Mouse (Mus musculus) forebrain, embryonic 16.5 days (tissue): Measurements from ENCODE around the gene Hadh. TPM values are rescaled to one million over a fixed set of nuclear protein-coding genes. Genes with fewer than 3 reads are reported as not detected.

Experiments
- ATAC-seq: fragments of 200-750 bp; cut with Nextera tagmentation; 2 replicates; pipeline ENCODE4 v1.8.0; 2017; ENCODE audit warnings: mild to moderate bottlenecking, moderate library complexity
- H3K27ac ChIP-seq: fragments of 300-500 bp; sonication (generic); 2 replicates; pipeline ENCODE4 v1.5.1; 2014; ENCODE audit warnings: low read length, control low read depth
- H3K27me3 ChIP-seq: fragments of 300-500 bp; sonication (generic); replicated peaks from 2 replicates; pipeline ENCODE4 v1.6.1; 2014; ENCODE audit warnings: low read length; ENCODE audit not compliant: control insufficient read depth, insufficient read depth
- H3K36me3 ChIP-seq: fragments of 300-500 bp; sonication (generic); 2 replicates; pipeline ENCODE4 v1.6.1; 2014; ENCODE audit not compliant: control insufficient read depth, insufficient read depth
- H3K4me1 ChIP-seq: fragments of 300-500 bp; sonication (generic); replicated peaks from 2 replicates; pipeline ENCODE4 v1.6.1; 2014; ENCODE audit warnings: low read length; ENCODE audit not compliant: control insufficient read depth, insufficient read depth
- H3K4me2 ChIP-seq: fragments of 300-500 bp; sonication (generic); 2 replicates; pipeline ENCODE4 v1.6.1; 2014; ENCODE audit warnings: mild to moderate bottlenecking, low read length, control low read depth
- H3K4me3 ChIP-seq: fragments of 300-500 bp; sonication (generic); replicated peaks from 2 replicates; pipeline ENCODE4 v1.5.1; 2014; ENCODE audit warnings: mild to moderate bottlenecking, low read length, control low read depth
- H3K9ac ChIP-seq: fragments of 300-500 bp; sonication (generic); replicated peaks from 2 replicates; pipeline ENCODE4 v1.6.1; 2014; ENCODE audit warnings: low read depth, low read length, control low read depth
- H3K9me3 ChIP-seq: fragments of 300-500 bp; sonication (generic); 2 replicates; pipeline ENCODE4 v1.6.1; 2016; ENCODE audit warnings: low read length; ENCODE audit not compliant: control insufficient read depth
- WGBS: fragments of 180-500 bp; shearing (Covaris S2); extraction: QIAGEN DNeasy Blood & Tissue Kit; methylation state at CpG from one replicate; pipeline ENCODE4 v1.1.7; 2014; 5-methylcytosine and 5-hydroxymethylcytosine counted together
- polyA plus RNA-seq: library from polyadenylated mRNA; unstranded; fragments of >200 nt; fragmentation: Nextera tagmentation; extraction: Ambion mirVana; gene quantifications from 2 replicates; pipeline ENCODE4 v1.2.1, GENCODE M21; 2015

The Hadh gene
- polyA plus RNA-seq, 1 experiment from 2014 or later, result 20.1 TPM

DNA sequence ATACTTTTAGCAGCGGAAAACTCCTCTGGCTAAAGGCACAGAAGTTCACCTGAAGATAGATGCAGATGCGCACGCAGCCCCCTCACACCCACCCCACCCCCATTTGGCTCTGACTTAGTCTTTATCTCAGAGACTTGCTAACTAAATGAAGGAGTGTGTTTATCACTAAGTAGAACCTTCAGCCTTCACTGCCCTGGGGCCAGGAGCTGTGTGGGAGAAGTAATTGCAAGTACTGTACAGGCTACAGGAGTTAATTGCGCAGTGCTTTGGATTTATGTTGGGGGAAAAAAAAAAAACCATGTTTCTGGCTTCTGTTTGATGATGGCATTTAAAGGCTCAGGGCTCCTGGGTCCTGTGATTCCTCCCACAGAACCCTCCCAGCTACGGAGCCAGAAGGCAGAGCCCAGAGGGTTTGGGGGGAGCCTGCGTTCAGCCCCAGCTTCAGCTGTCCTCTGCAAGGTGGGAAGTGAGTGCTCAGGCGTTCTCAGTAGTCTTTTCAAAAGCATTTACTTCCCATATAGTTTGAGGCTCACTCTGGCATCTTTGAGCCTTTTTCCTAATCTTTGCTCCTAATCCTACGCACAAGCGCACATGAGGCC lies 57.7 kb downstream of the Hadh start:
- no peaks in the 10 kb centered on the region for H3K27me3 ChIP-seq
- no peak for ATAC-seq
- H3K9ac ChIP-seq, result no peak overlapping the region
- H3K9me3 ChIP-seq, result no peaks in the 10 kb centered on the region
- H3K4me2 ChIP-seq, result no peak overlapping the region
- H3K4me1 ChIP-seq, result no peaks in the 10 kb centered on the region
- H3K27ac ChIP-seq, result no peak overlapping the region
- H3K36me3 ChIP-seq, result no peaks in the 10 kb centered on the region
- 92% methylated on average over 9 of the region's 9 CpGs for WGBS
- H3K4me3 ChIP-seq, result no peak overlapping the region

DNA sequence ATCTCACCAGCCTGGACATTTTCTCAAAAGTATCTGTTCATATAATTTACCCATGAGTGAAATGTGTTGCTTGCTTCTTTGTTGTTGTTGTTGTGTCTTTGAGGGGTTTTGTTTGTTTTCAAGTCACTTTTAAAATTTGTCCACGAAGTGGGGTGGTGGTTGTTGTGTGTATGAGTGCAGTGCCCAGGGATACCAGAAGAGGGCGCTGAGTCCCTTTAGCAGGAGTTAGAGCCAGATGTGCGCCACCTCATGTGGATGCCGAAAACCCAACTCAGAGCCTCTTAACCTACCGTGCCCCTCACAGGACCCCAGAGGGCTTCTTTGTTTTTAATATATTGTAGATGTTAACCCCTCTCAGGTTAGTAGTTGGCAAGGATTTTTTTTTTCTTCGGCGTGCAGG lies 59.7 kb downstream of the Hadh start:
- no peaks in the 10 kb centered on the region for H3K9me3 ChIP-seq
- 88% methylated on average over 7 of the region's 7 CpGs for WGBS

DNA sequence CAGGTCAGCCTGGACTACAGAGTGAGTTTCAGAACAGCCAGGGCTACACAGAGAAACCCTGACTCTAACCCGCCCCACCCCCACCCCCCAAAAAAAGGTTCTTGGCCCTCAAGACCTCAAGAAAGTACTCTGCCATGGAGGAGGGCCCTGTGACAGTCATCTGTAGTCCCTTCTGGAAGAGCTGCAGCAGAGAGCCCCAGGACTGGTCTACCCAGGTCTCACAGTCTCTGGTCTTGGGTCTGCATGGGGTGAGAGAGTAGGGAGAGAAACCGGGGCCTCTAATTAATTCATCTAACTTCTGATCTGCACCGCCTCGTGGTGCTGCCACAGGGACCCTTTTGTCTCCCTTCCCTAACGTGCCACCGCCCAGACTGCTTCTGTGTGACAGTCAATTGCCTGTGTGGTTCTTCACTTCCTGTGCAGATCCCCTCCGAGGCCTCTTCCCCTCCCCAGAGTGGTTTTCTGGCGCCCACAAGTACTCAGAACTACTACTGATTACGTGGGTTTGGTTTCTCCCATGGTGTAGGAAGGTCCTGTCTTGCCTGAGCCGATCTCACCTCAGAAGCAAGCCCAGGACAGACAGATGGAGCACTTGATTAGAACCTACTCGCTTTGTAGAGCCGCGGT lies 63.5 kb downstream of the Hadh start:
- no peak for ATAC-seq
- Histone ChIP-seq H3K9me3 (no peaks in the 10 kb centered on the region), H3K4me1 (no peaks in the 10 kb centered on the region), H3K36me3 (no peaks in the 10 kb centered on the region), H3K4me3 (no peak overlapping the region), H3K27me3 (no peaks in the 10 kb centered on the region), H3K4me2 (no peak overlapping the region), H3K9ac (no peak overlapping the region), H3K27ac (no peak overlapping the region)
- 57% methylated on average over 13 of the region's 13 CpGs for WGBS

More for the DNA sequence above, 59.7 kb downstream of the Hadh start:
- Histone ChIP-seq H3K4me1 (no peaks in the 10 kb centered on the region), H3K4me3 (no peak overlapping the region), H3K4me2 (no peak overlapping the region), H3K27me3 (no peaks in the 10 kb centered on the region), H3K36me3 (no peaks in the 10 kb centered on the region), H3K27ac (no peak overlapping the region), H3K9ac (no peak overlapping the region)
- ATAC-seq, result no peak

DNA sequence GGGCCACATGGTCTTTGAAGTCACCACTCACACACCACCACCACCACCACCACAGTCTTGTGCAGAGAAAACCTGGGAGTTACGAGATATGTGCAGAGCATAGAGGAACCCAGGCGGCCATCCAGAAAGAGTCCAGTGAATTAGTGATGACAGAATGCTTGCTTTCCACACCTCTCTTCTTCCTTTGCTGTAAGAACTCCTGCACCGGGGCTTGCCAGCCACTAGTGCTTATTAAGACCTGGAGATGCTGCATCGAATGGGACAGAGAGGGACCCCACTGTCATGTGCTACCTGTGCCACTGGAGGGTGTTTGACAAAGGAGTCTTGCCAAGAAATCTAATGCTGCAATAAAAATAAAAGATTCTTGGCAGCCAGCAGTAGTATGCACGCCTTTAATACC lies 64.1 kb downstream of the Hadh start:
- H3K36me3 ChIP-seq, result no peaks in the 10 kb centered on the region
- no peak overlapping the region for H3K27ac ChIP-seq
- H3K9me3 ChIP-seq, result no peaks in the 10 kb centered on the region
- no peak overlapping the region for H3K4me2 ChIP-seq
- ATAC-seq, result no peak
- no peak overlapping the region for H3K9ac ChIP-seq
- H3K27me3 ChIP-seq, result no peaks in the 10 kb centered on the region
- H3K4me1 ChIP-seq, result no peaks in the 10 kb centered on the region
- H3K4me3 ChIP-seq, result no peak overlapping the region
- WGBS, result 62% methylated on average over 5 of the region's 5 CpGs

DNA sequence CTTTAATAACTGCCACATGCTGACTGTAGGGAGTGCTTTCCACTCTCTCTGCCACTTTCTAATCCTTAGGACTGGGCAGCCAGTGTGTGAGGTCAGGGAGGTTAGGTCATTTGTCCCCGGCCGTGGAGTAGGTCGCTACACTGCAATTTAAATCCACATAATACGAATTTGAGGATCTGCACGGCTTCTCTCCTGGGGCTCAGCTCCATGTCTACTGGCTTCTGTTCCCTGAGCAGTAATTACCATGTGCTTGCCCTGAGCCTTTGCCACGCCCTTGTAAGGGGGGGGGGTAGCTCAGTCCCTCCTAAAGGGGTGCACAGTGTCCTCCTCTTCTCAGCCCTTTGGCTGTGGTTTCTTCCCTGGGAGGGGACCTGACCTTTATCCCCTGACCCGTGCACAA lies 69.6 kb downstream of the Hadh start:
- 0 out of 2 replicates have a peak, but pooled peaks cover 2% of the 10 kb centered on the region for H3K4me1 ChIP-seq
- 44% methylated on average over 7 of the region's 7 CpGs for WGBS
- no peak overlapping the region for H3K4me2 ChIP-seq
- ATAC-seq, result no peak
- H3K36me3 ChIP-seq, result no peaks in the 10 kb centered on the region
- H3K9ac ChIP-seq, result no peak overlapping the region
- no peaks in the 10 kb centered on the region for H3K9me3 ChIP-seq
- H3K4me3 ChIP-seq, result no peak overlapping the region
- no peaks in the 10 kb centered on the region for H3K27me3 ChIP-seq
- H3K27ac ChIP-seq, result no peak overlapping the region

DNA sequence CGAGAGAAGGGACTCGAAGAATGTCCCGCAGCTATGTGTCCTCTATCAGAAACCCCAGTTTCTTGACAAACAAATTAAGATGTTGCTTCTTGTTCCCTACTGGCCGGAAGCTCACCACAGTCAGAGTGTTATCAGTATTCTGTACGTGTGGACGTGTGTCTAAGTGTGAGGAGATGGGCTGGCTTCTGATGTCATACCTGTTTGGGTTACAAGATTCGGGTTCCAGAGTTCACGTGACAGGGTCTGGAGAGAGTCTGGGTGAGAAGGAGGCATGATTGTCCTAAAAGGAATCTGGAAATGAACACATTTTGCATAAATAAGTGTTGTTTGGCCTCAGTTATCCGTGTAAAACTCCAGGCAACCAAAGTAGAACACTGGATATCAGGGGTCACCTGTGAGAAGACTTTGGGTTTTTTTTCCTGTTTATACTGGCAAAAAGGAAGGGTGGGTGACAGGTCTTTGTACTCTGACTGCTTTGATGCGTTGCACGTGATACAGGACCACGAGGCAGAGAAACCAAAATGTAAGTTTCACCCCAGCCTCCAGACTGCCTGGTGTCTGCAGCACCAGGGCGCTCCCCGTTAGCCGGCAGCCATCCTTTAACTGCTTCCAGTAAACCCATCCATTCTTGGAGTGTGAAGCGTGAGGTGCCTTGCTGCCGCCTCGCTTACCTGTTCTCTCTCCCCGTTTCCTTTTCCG lies 72.2 kb downstream of the Hadh start:
- Histone ChIP-seq H3K9me3 (no peaks in the 10 kb centered on the region), H3K4me2 (no peak overlapping the region), H3K36me3 (no peaks in the 10 kb centered on the region), H3K4me3 (no peak overlapping the region), H3K9ac (no peak overlapping the region), H3K27ac (no peak overlapping the region), H3K27me3 (no peaks in the 10 kb centered on the region), H3K4me1 (0 out of 2 replicates have a peak, but pooled peaks cover 2% of the 10 kb centered on the region)
- 59% methylated on average over 20 of the region's 20 CpGs for WGBS
- ATAC-seq, result no peak

DNA sequence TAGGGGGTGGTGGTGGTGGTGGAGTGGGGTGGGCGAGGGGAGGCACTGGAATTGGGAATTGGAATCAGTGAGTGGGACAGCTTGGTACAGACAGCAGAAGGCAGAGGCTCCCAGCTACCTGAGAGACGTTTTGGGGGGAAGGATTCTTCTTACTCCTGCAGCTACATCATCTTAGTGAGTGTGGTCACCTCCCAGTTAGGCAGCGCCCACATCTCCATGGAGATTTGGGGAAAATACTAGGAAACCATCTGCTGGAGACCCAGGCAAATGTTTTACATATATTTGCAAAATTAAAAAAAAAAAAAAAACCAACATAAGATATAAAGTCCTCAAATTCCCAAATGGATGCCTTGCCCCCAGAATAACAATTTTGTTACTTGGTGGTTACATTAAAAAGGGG lies 72.9 kb downstream of the Hadh start:
- H3K36me3 ChIP-seq, result no peaks in the 10 kb centered on the region
- no peaks in the 10 kb centered on the region for H3K27me3 ChIP-seq
- no peak overlapping the region for H3K4me3 ChIP-seq
- no peak overlapping the region for H3K4me2 ChIP-seq
- no peak overlapping the region for H3K9ac ChIP-seq
- WGBS, result 77% methylated on average over 3 of the region's 3 CpGs
- no peaks in the 10 kb centered on the region for H3K9me3 ChIP-seq
- H3K27ac ChIP-seq, result no peak overlapping the region
- ATAC-seq, result peak; percentile 51; the same call in 1 of the 2 replicates
- H3K4me1 ChIP-seq, result 0 out of 2 replicates have a peak, but pooled peaks cover 2% of the 10 kb centered on the region

DNA sequence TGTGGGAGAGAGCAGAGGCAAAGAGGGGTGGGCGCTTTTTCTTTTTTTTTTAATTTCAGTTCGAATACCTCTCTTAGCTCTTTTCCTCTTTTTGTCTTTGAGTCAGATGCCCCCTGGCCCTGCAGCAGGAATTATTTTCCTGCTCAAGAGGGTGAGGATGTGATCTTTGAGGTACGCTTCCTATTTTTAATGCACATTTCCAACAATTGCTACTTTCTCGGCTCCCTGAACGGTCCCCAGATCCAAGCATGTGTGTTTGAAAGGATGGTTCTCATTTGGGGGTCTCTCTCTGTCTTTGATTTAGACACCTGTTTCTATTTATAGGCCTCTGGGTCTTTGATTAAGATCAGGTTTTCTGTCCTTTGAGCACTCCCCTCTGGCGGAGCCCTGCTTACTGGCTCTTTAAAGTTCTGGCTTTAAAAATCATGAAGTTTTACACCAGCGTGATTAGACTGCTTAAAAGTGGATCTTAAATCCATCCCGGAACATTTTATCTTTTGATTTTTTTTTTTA lies 75.3 kb downstream of the Hadh start:
- Histone ChIP-seq H3K36me3 (no peaks in the 10 kb centered on the region), H3K9ac (no peak overlapping the region), H3K27me3 (no peaks in the 10 kb centered on the region), H3K27ac (no peak overlapping the region), H3K4me1 (0 out of 2 replicates have a peak, but pooled peaks cover 2% of the 10 kb centered on the region), H3K4me3 (no peak overlapping the region), H3K4me2 (no peak overlapping the region), H3K9me3 (no peaks in the 10 kb centered on the region)
- WGBS, result 65% methylated on average over 8 of the region's 8 CpGs
- no peak for ATAC-seq

DNA sequence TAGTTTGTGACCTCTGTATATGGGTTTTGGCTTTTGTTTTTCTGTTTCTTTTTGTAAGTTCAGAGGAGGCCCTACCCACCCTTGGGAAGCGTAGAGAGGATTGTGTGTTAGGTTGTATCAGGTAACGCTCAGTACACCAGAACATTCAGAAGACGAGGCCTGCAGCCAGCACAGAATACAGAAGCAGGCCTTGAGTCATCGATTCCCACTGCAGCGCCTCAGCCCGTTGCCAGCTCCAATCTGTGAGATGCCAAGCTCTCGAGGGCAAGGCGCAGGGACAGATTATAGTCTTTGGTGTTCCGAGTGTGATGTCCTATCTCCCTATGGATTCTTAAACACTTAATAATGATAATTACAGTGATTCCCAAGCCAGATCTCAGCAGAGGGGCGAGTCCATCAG lies 75.9 kb downstream of the Hadh start:
- Histone ChIP-seq H3K4me3 (no peak overlapping the region), H3K9me3 (no peaks in the 10 kb centered on the region), H3K27me3 (no peaks in the 10 kb centered on the region), H3K36me3 (no peaks in the 10 kb centered on the region), H3K4me1 (0 out of 2 replicates have a peak, but pooled peaks cover 2% of the 10 kb centered on the region), H3K9ac (no peak overlapping the region), H3K4me2 (no peak overlapping the region), H3K27ac (no peak overlapping the region)
- no peak for ATAC-seq
- 43% methylated on average over 10 of the region's 10 CpGs for WGBS
